Mouse (Mus musculus): ENCODE data around the gene Itga5.

Itga5 gene

GRCm38 (mm10) chr15:103310365-103310910 is 56.1 kb downstream of the Itga5 start, which contains the start of gene Gpr84:
Gpr84 (minus strand) TSS chr15:103310612.
- DNase-seq (ENCODE audit: low read depth, low spot score), result no peak

- DNase-seq (ENCODE audit: low read depth, low spot score), result no peak
Observed at GRCm38 (mm10) chr15:103308876-103309580, 57.5 kb downstream of the Itga5 start.

DNA sequence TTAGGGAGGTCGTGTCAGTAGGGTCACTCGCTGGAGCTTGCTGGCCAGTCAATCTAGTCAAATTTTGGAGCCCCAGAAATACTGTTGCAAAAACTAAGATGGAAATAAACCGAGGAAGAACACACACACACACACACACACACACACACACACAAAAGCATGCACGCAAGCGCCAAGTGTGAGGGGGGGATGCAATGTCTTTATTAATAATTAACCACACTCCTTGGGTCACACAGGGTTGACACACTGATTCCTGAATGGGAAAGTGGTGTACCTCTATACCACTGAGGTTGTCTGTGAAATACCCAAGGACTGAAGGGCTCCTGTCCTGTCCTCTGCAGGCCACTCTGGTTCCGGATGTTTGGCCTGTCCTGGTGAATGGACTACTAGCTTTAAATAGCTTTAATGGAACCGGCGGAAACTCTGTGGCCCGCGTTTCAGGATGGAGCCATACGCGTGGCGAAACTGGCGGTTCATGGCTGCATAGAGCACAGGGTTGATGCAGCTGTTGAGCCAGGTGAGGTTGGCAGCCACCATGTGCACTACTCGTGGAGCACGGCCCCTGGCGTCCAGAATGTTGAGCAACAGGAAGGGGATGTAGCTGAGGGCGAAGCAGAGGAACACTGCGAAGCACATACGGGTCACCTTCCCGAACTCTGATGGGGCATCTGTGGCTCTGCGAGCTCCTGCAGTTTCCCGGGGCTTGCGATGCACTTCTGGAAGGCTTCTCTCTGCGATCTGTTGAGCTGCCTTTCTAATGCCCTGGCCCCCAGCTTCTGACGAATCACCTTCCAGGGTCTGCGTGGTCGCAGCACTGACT is 58.3 kb downstream of the Itga5 start:
- DNase-seq (ENCODE audit: low read depth, low spot score), result peak; percentile 73

- peak; percentile 95 for DNase-seq (ENCODE audit: low read depth, low spot score)
Observed at GRCm38 (mm10) chr15:103307125-103307524, 59.4 kb downstream of the Itga5 start.

DNA sequence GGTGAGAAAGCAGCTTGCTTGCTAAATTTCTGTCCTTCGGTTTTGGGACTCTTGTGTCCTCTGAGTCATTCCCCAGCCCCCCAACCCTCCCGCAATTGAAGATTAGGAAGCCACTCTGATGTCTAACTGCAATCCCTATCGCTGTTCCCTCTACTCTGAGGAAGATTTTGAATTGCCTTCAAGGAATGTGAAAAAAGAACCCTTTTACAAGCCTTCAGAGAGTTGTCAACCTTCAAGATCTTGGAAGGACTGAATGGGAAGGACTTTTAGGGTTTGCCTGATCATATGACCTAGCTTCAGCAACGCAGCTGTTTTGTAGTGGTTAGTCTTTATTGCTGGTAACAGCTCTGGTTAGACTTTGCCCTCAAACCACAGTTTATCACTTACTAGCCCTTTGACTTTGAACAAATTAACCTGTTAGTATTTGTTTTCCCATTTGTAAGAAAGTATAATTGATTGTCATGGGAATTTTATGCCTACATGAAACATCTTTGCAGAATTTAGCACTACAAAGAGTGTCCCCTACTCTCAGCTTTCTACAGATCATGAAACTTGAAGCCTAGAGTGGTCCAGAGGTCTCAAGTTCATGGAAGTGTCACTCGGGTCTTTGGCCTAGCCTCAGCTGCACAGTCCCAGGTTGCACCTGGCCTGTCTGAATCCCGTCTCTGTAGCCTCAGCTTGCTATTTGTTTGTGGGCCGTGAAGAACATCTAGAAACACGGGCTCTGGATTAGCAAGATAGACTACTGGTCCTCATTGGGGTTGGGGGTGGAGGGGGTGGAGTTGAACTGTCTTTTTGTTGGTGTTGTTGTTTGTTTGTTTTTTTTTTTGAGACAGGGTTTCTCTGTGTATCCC is 60.5 kb downstream of the Itga5 start:
- DNase-seq (ENCODE audit: low read depth, low spot score), result no peak

DNA sequence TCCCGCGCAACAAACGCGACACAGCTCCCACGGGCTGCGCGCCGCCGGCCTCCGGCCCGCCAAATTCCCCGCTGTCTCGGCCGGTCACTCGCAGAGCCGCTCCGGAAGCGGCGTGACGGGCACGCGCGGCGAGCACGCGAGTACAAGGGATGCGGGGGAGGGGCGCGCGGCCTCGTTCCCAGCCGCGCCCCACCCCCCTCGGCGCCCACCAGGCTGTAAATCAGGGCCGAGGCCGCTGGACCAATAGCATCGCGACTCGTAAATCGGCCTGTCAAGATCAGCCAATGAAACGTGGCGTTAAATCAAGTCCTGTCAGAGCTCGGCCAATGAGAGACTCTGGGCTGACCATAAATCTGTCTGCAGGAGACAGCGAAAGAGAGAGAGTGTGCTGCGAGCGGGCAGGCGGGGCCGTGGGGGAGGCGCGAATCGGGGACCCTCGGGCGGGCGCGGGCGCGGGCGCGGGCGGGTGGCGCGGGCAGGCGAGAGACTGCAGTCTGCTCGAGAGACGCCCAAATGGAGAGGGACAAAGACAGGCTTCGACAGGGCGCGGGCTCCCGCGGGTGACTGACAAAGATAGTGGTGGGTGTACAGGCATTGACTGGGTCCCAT is 61.4 kb downstream of the Itga5 start:
- peak; percentile 99 for DNase-seq (ENCODE audit: low read depth, low spot score)

GRCm38 (mm10) chr15:103304616-103304969 is 62.0 kb downstream of the Itga5 start:
- DNase-seq (ENCODE audit: low read depth, low spot score), result peak; percentile 32

DNA sequence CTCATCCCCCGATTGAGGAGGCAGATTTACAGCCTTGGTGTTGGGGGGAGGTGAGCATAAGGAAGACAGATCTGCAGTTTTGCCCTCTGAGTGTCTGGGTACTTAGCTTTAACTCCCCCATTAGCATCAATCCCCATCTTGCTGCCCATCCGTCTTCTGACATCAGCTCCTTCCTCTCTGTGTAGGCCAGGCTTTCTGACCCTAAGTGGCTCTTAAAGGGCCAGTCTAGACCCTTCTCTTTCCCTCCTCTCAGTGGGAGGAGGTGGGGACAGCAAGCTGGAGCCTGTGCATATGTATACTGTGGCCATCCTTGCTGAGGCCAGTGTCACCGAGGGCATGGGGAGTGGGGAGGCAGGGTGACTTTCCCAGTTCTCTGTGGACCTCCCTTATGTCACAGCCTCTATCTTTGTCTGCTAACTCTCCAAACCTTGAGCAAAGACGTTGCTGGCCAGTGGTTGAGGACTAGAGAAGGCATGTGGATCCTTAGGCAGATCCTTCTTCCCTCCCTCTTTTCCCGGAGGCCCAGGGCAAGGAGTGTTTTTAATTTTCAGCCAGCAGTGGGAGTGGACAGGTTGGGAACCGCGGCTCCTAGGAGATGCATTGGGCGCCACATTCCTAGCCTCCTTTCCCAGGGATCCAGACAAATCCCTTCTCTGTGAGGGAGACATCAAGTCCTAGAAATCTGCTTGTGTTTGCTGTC is 62.5 kb downstream of the Itga5 start:
- DNase-seq (ENCODE audit: low read depth, low spot score), result no peak

- DNase-seq (ENCODE audit: low read depth, low spot score), result no peak
Observed at GRCm38 (mm10) chr15:103302341-103303021, 64.1 kb downstream of the Itga5 start.

DNA sequence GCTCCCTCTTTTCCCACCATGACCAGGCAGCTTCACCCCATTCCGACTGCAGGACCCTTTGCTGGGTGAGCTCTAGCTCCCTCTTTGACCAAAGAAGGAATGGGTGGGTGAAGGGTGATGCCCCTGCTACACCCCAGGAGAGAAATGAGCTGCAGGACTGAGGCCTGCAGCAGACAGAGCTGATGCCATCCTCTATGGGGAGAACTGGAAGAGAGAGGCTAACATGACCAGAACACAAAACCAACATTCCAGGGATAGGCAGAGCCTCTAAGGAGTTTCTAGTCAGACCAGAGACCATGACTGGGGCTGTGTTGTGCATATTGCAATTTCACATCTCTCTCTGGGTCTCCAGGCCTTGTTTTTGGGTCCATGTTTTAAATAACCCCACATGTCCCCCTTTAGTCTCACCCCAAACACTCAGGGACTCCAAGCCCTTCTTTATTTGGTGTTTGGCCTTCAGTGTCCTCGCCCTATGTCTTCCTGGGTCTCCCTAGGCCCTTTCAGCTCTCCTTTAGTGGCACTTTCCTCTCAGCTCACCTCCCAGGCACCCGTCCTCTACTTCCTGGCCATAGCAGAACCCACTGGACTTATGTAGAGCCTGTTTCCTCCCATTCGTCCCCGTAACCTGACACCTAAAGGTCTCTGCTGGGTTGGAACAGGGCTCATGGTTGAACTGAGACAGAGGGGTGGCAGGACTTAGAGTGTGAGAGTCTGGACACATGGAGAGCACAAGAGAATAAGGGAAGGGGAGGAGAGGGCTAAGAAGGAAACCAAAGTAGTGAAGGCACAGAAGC is 64.8 kb downstream of the Itga5 start:
- no peak for DNase-seq (ENCODE audit: low read depth, low spot score)

DNA sequence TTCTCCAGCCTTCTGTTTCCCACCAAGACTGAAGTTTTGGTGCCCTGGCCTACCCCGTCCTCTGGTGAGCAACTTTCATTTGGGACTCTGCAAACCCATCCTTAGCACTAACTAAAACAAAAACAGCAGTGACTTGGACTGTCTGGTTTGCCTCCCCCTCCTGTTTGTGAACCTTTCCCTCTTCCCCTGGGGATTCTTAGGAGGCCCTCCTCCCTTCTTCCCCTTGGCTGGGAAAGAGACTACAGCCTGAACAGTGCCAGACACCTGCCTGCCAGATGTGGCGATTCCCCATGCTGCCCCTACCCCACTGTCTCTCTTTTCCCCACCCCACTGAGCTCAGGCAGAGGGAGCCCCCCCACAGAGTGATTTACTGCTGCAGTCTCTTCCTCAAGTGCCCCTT is 65.5 kb downstream of the Itga5 start:
- no peak for DNase-seq (ENCODE audit: low read depth, low spot score)

DNA sequence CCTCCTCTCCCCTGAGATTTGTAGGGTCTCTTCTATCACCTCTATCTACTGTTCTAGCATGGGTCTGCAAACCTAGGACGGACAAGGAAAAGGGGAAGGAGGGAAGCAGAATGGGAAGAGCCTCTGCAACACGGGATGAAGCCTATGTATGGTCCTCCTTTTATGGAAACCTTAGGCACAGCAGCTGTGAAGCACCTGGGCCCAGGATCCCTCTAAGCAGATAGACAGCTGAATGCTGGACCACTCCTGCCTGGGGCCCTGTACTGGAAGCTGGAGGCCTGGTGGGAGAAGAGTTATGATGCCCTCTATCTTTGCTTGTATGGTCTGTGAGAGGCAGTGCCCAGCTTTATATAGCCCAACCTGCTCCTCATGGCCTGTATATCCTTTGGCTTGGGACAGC is 66.0 kb downstream of the Itga5 start:
- no peak for DNase-seq (ENCODE audit: low read depth, low spot score)

DNA sequence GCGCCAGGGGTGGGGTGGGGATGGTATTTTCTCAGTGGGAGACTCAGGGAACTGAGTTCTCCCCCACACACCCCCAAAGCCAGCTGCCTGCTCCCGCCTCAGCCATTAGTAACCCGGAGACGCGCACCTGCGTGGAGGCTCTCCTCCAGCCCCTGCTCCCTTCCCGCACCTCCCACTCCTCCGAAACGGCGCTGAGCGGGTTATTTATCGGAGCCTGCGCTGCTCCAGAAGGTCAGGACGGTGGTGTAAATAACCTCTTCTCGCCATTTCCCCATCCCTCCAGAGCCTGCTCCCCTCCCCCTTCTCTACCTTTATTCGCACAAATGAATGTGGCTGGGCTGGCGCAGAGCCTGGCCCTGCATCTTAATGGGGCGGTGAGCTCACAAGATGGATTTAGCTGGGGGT is 66.5 kb downstream of the Itga5 start:
- peak; percentile 46 for DNase-seq (ENCODE audit: low read depth, low spot score)

- DNase-seq (ENCODE audit: low read depth, low spot score), result no peak
Observed at GRCm38 (mm10) chr15:103299644-103300043, 66.9 kb downstream of the Itga5 start.

GRCm38 (mm10) chr15:103298861-103299616 is 67.5 kb downstream of the Itga5 start:
- no peak for DNase-seq (ENCODE audit: low read depth, low spot score)

- no peak for DNase-seq (ENCODE audit: low read depth, low spot score)
Observed at GRCm38 (mm10) chr15:103298026-103298425, 68.5 kb downstream of the Itga5 start.

- DNase-seq (ENCODE audit: low read depth, low spot score), result no peak
Observed at GRCm38 (mm10) chr15:103297313-103297712, 69.2 kb downstream of the Itga5 start.

DNA sequence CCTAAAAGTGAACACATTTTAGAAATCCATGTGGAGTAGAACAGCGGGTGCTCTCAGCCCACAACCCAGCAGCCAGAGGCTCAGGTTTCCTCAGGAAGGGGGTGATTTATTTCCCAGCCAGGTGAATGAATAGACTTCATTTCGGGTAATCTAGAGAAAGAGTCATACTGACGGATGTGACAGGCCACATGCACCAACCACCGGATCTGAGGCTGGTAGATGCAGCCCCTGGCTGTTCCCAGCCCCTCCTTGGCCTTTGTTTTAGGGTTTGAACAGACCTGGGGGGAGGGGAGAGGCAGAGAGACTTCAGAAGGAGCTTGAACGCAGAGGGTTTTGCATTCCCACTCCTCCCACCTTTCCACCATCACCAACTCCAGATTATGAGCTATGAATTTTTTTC is 70.7 kb downstream of the Itga5 start:
- peak; percentile 72 for DNase-seq (ENCODE audit: low read depth, low spot score)

DNA sequence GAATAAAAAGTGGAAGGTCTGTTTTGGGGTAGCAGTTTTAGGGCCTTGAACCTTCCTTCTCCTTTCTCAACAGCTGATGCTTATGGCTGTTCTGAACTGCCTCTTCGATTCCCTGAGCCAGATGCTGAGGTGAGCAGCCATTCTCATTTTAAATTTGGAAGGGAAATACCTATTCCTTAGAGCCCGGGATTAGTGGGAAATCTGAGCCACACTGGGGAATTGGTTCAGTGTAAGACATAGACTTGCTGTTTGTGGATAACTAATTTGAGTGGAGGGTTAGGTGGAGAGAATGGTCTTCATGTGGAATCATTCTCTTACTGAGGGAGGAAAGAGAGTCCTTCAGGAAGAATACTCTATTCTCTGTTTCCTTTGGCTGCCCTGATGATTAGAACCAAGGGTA is 71.9 kb downstream of the Itga5 start:
- DNase-seq (ENCODE audit: low read depth, low spot score), result no peak

Data from R1 (cell line).